In genomic region chr8:45381075-45381962, GRCm38 (mm10) we compare ENCODE assay signal across 9 mouse cellular contexts. TPM values are rescaled to one million over a fixed set of nuclear protein-coding genes. Genes with fewer than 3 reads are reported as not detected.
DNase-seq lines count a peak whose midpoint lies in the region; ATAC-seq lines count a peak whose summit lies in the region.
"Had no signal": no experiment of that assay in that cellular context is flagged by ENCODE, and none has a peak within 500 bp of the region (broad histone marks: within the 10 kb centered on the region; RNA-seq: fewer than 3 reads in every experiment).

No protein-coding gene starts in this region.

- H3K9me3 ChIP-seq in heart, embryonic 16.5 days (replicated peaks; ENCODE audit: control insufficient read depth, low read length), result no peaks in the 10 kb centered on the region
- no peaks in the 10 kb centered on the region for H3K9me3 ChIP-seq in hindbrain, embryonic 13.5 days
- no peaks in the 10 kb centered on the region for H3K9me3 ChIP-seq in midbrain, embryonic 16.5 days (replicated peaks; ENCODE audit: control insufficient read depth, low read length, poor library complexity, severe bottlenecking)

- ATAC-seq in heart, embryonic 16.5 days (replicated peaks; ENCODE audit: extremely low read depth, insufficient read depth, low FRiP score), result no peak; the same call in 1 of the 2 replicates
- peak; percentile 68 for ATAC-seq in hindbrain, embryonic 13.5 days (ENCODE audit: low FRiP score)
- peak; percentile 69 for ATAC-seq in midbrain, embryonic 16.5 days
- ATAC-seq: Patski had no signal

- H3K36me3 ChIP-seq in heart, embryonic 16.5 days (ENCODE audit: control insufficient read depth, insufficient read depth), result no peaks in the 10 kb centered on the region
- no peaks in the 10 kb centered on the region for H3K36me3 ChIP-seq in hindbrain, embryonic 13.5 days
- H3K36me3 ChIP-seq in midbrain, embryonic 16.5 days (ENCODE audit: control insufficient read depth, insufficient read depth, low read length), result no peaks in the 10 kb centered on the region

- H3K4me2 ChIP-seq in heart, embryonic 16.5 days (ENCODE audit: low read depth, low read length), result peak overlapping the region; percentile 79
- peak overlapping the region; percentile 83 for H3K4me2 ChIP-seq in hindbrain, embryonic 13.5 days
- peak overlapping the region; percentile 94 for H3K4me2 ChIP-seq in midbrain, embryonic 16.5 days (ENCODE audit: low read length)

- H3K27me3 ChIP-seq in heart, embryonic 16.5 days (ENCODE audit: control insufficient read depth, insufficient read depth, low read length), result peaks cover 11% of the 10 kb centered on the region
- H3K27me3 ChIP-seq in hindbrain, embryonic 13.5 days, result peaks cover 15% of the 10 kb centered on the region; the same call in 1 of the 2 replicates
- no peaks in the 10 kb centered on the region; the same call in 1 of the 2 replicates for H3K27me3 ChIP-seq in midbrain, embryonic 16.5 days (ENCODE audit: control insufficient read depth, insufficient read depth, low read depth, low read length)

- peak overlapping the region; percentile 44 for H3K4me3 ChIP-seq in heart, embryonic 16.5 days (ENCODE audit: low read length)
- peak overlapping the region; percentile 46 for H3K4me3 ChIP-seq in hindbrain, embryonic 13.5 days
- peak overlapping the region; percentile 49 for H3K4me3 ChIP-seq in midbrain, embryonic 16.5 days (ENCODE audit: low read depth, low read length)

- WGBS in heart, embryonic 16.5 days, result 2% methylated on average over 38 of the region's 38 CpGs
- WGBS in hindbrain, embryonic 13.5 days, result 2% methylated on average over 38 of the region's 38 CpGs
- WGBS in midbrain, embryonic 16.5 days, result 3% methylated on average over 38 of the region's 38 CpGs

- no peak overlapping the region for H3K27ac ChIP-seq in heart, embryonic 16.5 days (ENCODE audit: low read length)
- no peak overlapping the region for H3K27ac ChIP-seq in hindbrain, embryonic 13.5 days
- peak overlapping the region; percentile 11; the same call in 1 of the 2 replicates for H3K27ac ChIP-seq in midbrain, embryonic 16.5 days (ENCODE audit: low read length)

- DNase-seq in heart, postnatal 4 days, result no peak
- peak; percentile 25 for DNase-seq in embryo, embryonic 10 days (ENCODE audit: low spot score)
- no peak for DNase-seq in natural killer cell, adult 2 months (ENCODE audit: low spot score in 2 of 2)
- DNase-seq in lung, postnatal 10 days, result no peak
- no peak for DNase-seq in layer of hippocampus, adult 9-10 months (ENCODE audit: low spot score)

- peaks cover 12% of the 10 kb centered on the region for H3K4me1 ChIP-seq in heart, embryonic 16.5 days (ENCODE audit: control insufficient read depth, insufficient read depth, low read length)
- peaks cover 16% of the 10 kb centered on the region for H3K4me1 ChIP-seq in hindbrain, embryonic 13.5 days (replicated peaks)
- H3K4me1 ChIP-seq in midbrain, embryonic 16.5 days (ENCODE audit: control insufficient read depth, insufficient read depth, low read length), result peaks cover 12% of the 10 kb centered on the region

- H3K9ac ChIP-seq in heart, embryonic 16.5 days (ENCODE audit: low read length), result peak overlapping the region; percentile 57
- peak overlapping the region; percentile 69 for H3K9ac ChIP-seq in hindbrain, embryonic 13.5 days
- peak overlapping the region; percentile 72 for H3K9ac ChIP-seq in midbrain, embryonic 16.5 days (ENCODE audit: low read depth, low read length)

RNA-seq across cellular contexts. Expression of gene Fam149a, which starts 0.8 kb away (rescaled TPM):
- 3.0 and 3.4 TPM in 2 replicates for polyA plus RNA-seq in heart, embryonic 16.5 days (2015; fragmentation: Nextera tagmentation; extraction: Ambion mirVana)
- total RNA-seq in heart, postnatal 4 days (2021), result 1 to 10 TPM; 6.3 to 7.7 TPM
- polyA plus RNA-seq in hindbrain, embryonic 13.5 days (2015; fragmentation: Nextera tagmentation; extraction: Ambion mirVana), result 6.0 and 6.1 TPM in 2 replicates
- polyA plus RNA-seq in midbrain, embryonic 16.5 days (2015; fragmentation: Nextera tagmentation; extraction: Ambion mirVana), result 11.5 and 12.9 TPM in 2 replicates

RNA-seq across cellular contexts. Expression of gene Tlr3, which starts 29.6 kb away (rescaled TPM):
- 2.0 and 3.2 TPM in 2 replicates for polyA plus RNA-seq in heart, embryonic 16.5 days (2015; fragmentation: Nextera tagmentation; extraction: Ambion mirVana)
- 1 to 10 TPM; 6.9 to 7.9 TPM for total RNA-seq in heart, postnatal 4 days (2021)
- polyA plus RNA-seq in hindbrain, embryonic 13.5 days (2015; fragmentation: Nextera tagmentation; extraction: Ambion mirVana), result 0.72 and 1.6 TPM in 2 replicates
- 1.0 and 1.4 TPM in 2 replicates for polyA plus RNA-seq in midbrain, embryonic 16.5 days (2015; fragmentation: Nextera tagmentation; extraction: Ambion mirVana)

RNA-seq across cellular contexts. Expression of gene Cyp4v3, which starts 48.3 kb away (rescaled TPM):
- polyA plus RNA-seq in heart, embryonic 16.5 days (2015; fragmentation: Nextera tagmentation; extraction: Ambion mirVana), result 0.81 and 1.1 TPM in 2 replicates
- 1 to 10 TPM; 1.1 to 1.4 TPM for total RNA-seq in heart, postnatal 4 days (2021)
- polyA plus RNA-seq in hindbrain, embryonic 13.5 days (2015; fragmentation: Nextera tagmentation; extraction: Ambion mirVana), result 1.5 and 1.8 TPM in 2 replicates
- polyA plus RNA-seq in midbrain, embryonic 16.5 days (2015; fragmentation: Nextera tagmentation; extraction: Ambion mirVana), result 1.3 and 1.4 TPM in 2 replicates
